In the genomic region with DNA sequence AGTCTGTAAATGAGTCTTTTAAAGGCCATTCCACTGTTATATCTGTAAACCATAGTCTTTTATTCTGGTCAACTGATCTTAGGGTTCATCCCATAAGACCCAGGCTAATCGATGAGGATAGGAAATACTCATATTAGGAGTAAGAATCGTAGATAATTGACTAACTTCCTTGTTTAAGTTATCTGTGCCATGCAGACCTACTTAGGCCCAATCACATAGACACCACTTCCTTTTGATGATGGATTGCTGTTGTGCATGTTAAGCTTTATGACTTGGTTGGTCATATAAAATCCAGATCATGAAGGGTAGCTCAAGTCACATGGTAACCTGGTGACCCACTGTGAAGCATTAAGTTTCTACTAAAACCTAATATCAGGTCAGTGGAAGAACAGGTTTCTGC, we compare ENCODE assay signal across 31 mouse cellular contexts.
"Had no signal": no experiment of that assay in that cellular context is flagged by ENCODE, and none has a peak within 500 bp of the region (broad histone marks: within the 10 kb centered on the region; RNA-seq: fewer than 3 reads in every experiment).

No protein-coding gene starts in this region.

- H3K27ac ChIP-seq: limb, embryonic 10.5 days; limb, embryonic 12.5 days; limb, embryonic 13.5 days; limb, embryonic 15.5 days; liver, embryonic 12.5 days; liver, embryonic 13.5 days; liver, embryonic 14.5 days; liver, embryonic 15.5 days; lung, embryonic 15.5 days; macrophage; midbrain, embryonic 10.5 days; midbrain, embryonic 12.5 days; midbrain, embryonic 13.5 days; midbrain, embryonic 15.5 days had no signal

- H3K36me3 ChIP-seq: limb, embryonic 10.5 days; limb, embryonic 12.5 days; limb, embryonic 13.5 days; limb, embryonic 15.5 days; liver, embryonic 12.5 days; liver, embryonic 13.5 days; liver, embryonic 15.5 days; lung, embryonic 15.5 days; midbrain, embryonic 10.5 days; midbrain, embryonic 12.5 days; midbrain, embryonic 13.5 days; midbrain, embryonic 15.5 days had no signal

- H3K4me1 ChIP-seq: limb, embryonic 10.5 days; limb, embryonic 12.5 days; limb, embryonic 13.5 days; limb, embryonic 15.5 days; liver, embryonic 12.5 days; liver, embryonic 13.5 days; liver, embryonic 15.5 days; lung, embryonic 15.5 days; megakaryocyte, embryonic 14.5 days had no signal

- H3K27me3 ChIP-seq: limb, embryonic 12.5 days; limb, embryonic 13.5 days; limb, embryonic 15.5 days; liver, embryonic 12.5 days; liver, embryonic 13.5 days; liver, embryonic 15.5 days; lung, embryonic 15.5 days; megakaryocyte, embryonic 14.5 days; midbrain, embryonic 12.5 days; midbrain, embryonic 13.5 days; midbrain, embryonic 15.5 days had no signal

- H3K9me3 ChIP-seq: limb, embryonic 10.5 days; limb, embryonic 12.5 days; limb, embryonic 13.5 days; limb, embryonic 15.5 days; liver, embryonic 12.5 days; liver, embryonic 13.5 days; liver, embryonic 15.5 days; lung, embryonic 15.5 days; midbrain, embryonic 10.5 days; midbrain, embryonic 12.5 days; midbrain, embryonic 13.5 days; midbrain, embryonic 15.5 days had no signal

- H3K4me3 ChIP-seq: limb, embryonic 10.5 days; limb, embryonic 12.5 days; limb, embryonic 13.5 days; limb, embryonic 15.5 days; liver, embryonic 12.5 days; liver, embryonic 13.5 days; liver, embryonic 15.5 days; lung, embryonic 15.5 days; megakaryocyte, embryonic 14.5 days; midbrain, embryonic 10.5 days; midbrain, embryonic 12.5 days; midbrain, embryonic 13.5 days; midbrain, embryonic 15.5 days; myocyte had no signal

- H3K4me2 ChIP-seq: limb, embryonic 12.5 days; limb, embryonic 13.5 days; limb, embryonic 15.5 days; liver, embryonic 11.5 days; liver, embryonic 12.5 days; liver, embryonic 13.5 days; liver, embryonic 15.5 days; lung, embryonic 14.5 days; lung, embryonic 15.5 days; midbrain, embryonic 11.5 days; midbrain, embryonic 12.5 days; midbrain, embryonic 13.5 days; midbrain, embryonic 15.5 days had no signal

- ATAC-seq: liver, embryonic 12.5 days; liver, postnatal 0 days; lung, postnatal 0 days; midbrain, embryonic 13.5 days; midbrain, embryonic 15.5 days; midbrain, embryonic 16.5 days had no signal

- DNase-seq: left cerebral cortex, postnatal 4 days; liver; liver, embryonic 13.5 days; liver, postnatal 0 days; lung, adult 18-20 months; lung, adult 2 months; lung, embryonic 14.5 days; lung, postnatal 10 days; lung, postnatal 14 days; lung, postnatal 36 days; lung, postnatal 4 days; midbrain, embryonic 14.5 days had no signal

- H3K9ac ChIP-seq: limb, embryonic 12.5 days; limb, embryonic 13.5 days; limb, embryonic 15.5 days; liver, embryonic 12.5 days; liver, embryonic 13.5 days; liver, embryonic 14.5 days; liver, embryonic 15.5 days; liver, postnatal 0 days; lung, embryonic 14.5 days; lung, embryonic 15.5 days; midbrain, embryonic 12.5 days; midbrain, embryonic 13.5 days; midbrain, embryonic 15.5 days had no signal
